Mouse (Mus musculus): ENCODE measurements around the gene Tmem132c.

GRCm38 (mm10) chr5:127480931-127481330 lies 239.3 kb downstream of the Tmem132c start:
- TF ChIP-seq CTCF (IDR thresholded peaks at IDR 0.05; ENCODE audit: extremely low read depth, insufficient read length, insufficient replicate concordance, low read depth, low read length) (no peak), POLR2A (IDR thresholded peaks at IDR 0.05; ENCODE audit: low read depth, low read length) (no peak)

Measured in small intestine, adult 2 months (tissue).